Mouse (Mus musculus) retina, postnatal 1 day (tissue): Measurements from ENCODE around the gene Gm20388.

Source experiments
- DNase-seq: peaks from one replicate; pipeline ENCODE4 v3.0.0-alpha.2; 2012

Gm20388 gene

DNA sequence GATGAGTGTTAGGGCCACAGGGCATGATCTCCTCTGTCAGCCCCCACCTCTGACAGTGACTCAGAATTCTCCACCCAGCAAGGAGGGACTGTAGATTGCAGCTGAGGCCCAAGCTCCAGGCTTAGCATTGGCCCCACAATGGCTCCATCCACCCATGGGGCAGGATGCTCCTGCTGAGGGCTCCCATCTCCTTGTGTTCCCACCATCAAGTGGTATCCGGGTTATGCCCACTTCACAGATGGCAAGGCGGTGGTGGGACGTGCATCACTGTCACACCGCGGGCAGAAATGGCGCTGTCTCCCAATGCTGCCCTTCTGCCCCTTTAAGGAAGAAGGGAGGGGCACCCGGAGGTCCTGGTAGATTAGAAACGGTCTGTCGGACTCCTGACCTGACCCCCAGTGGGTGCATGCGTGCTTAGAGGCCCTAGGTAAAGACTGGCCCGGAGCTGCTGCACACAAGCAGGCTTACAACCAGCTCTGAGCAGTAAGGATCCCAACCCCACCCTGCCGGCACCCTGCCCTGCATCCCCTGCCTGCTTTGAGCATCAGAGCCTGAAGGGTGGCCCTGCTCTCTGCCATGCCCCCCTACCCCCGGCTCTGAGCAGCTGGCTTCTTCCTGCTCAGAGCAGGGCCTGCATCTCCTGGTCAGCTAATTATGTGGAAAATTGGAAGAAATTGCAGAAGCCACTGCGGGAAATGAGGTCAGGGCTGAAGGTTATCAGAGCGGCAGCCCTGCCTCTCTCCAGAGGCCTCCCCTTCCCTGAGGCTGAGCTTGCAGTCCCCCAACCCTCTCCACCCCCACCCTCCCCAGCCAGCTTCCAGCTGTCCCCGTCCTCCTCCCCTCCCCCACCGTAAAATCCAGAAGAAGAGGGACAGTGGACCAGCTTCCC lies 384.6 kb downstream of the Gm20388 start:
- DNase-seq, result peak; percentile 94

DNA sequence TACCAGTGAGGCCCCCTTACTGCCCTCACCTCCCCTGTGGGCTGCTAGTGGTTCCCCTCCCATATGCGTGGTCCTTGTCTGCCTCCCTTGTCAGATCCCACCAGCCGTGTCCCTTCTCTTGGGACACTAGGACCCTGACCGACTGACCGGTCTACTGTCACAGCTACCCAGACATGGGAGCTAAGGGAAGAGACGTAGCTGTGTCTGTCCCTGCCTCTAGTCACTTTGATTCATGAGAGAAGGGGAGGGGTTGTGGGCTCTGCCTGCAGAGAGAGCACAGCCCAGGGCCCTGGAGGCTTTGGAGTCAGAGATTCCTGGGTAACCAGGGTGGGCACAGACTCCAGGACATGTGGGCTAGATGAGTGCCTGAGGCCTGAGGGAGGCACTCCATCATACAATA lies 386.4 kb downstream of the Gm20388 start:
- no peak for DNase-seq

DNA sequence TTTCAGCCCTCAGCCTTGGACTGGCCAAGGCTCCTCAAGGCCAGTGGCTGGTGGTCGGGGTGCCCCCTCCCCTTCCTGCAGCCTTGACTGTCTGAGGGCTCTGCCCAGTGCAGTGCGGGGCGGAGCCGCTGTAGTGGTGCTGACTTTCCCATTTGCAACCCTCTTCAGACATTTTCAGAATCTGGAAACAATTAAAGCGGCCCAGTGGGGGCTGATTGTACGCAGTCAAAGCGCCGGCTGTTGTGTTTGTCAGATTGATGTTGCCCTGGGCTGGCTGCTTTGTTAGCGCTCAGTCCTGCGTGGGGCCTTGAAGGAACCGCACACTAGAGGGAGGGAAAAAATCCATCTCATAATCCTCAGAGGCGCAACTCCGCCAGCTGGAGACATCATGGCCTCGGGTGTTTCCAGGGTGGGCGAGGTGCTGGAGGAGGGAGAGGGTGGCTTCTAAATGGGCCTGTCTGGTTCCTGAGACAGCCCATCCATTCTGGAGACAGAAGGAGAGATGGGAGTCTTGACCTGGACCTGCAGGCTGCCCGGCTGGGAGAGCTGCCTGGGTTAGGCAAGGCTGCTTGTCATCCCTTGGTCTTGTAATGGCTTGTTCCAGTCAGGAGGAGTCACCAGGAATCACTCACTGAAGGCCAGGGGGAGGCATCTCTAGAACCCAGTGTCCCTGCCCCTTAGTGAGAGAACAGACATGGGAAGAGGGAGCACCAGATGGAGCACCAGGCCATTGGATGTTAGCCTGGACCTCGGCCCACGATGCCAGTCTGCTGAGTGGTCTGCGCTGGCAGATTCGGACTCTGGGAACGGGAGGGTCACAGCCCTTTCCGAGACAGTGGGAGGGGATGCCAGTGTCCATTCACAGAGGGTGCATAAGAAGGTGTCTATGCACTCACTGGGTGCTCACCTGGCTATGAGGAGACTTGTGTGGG lies 388.2 kb downstream of the Gm20388 start:
- DNase-seq, result peak; percentile 76

- DNase-seq, result peak; percentile 85
These were observed 390.0 kb downstream of the Gm20388 start for GRCm38 (mm10) chr8:120300601-120301141.

DNA sequence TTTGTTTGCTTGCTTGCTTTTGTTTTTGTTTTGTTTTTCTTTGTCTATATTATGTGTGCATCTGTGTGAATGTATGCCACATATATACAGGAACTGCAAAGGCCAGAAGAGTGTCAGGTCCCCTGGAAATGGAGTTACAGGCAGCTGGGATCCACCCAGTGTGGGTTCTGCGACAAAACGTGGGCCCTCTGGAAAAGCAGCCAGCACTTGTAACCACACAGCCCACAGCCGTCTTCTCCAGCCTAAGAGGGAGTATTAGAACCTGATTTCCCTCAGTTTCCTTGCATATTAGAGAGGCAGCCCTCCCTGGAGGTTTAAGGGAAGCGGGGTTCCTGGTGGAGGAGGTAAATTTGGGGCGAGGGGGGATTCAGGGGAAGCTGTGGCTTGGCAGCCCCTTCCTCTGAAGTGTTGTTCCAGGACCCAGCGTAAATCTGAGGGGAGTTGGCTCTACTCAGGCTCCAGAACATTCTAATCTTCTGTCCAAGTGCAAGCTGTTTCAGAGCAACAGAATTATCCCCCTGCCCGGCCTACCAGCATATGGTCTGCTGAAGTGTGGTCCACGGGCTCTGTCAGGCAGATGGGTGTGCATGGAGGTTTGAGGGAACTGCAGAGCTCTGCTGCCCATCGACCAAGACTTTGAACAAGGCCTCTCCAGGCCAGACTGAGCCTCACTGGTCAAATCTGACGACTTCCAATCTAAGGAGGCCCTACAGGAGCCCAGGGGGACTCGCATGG lies 392.5 kb downstream of the Gm20388 start:
- peak; percentile 50 for DNase-seq

DNA sequence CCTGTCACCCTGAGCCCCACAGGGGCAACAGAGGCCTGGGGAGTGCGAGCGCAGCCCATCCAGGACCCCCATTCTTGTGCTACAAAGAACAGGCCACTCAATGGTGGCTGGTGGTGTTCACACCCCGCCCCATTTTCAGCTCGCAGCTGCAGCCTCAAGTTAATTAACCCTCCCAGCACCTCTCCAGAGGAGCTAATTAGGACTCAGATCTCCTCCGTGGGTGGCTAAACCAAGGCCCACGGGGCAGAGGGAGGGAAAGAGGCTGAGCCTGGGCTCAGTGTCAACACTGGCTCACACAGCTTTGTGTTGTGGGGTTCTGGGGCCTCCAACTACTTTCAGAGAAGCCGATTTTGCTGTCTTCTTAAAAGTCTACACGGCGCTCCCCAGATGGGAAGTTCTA lies 393.5 kb downstream of the Gm20388 start:
- DNase-seq, result peak; percentile 91

- peak; percentile 82 for DNase-seq
These were observed 395.3 kb downstream of the Gm20388 start for GRCm38 (mm10) chr8:120305800-120306385.

- DNase-seq, result peak; percentile 82
These were observed 396.5 kb downstream of the Gm20388 start for GRCm38 (mm10) chr8:120307103-120307502.

- no peak for DNase-seq
These were observed 396.9 kb downstream of the Gm20388 start for GRCm38 (mm10) chr8:120307528-120307927.

DNA sequence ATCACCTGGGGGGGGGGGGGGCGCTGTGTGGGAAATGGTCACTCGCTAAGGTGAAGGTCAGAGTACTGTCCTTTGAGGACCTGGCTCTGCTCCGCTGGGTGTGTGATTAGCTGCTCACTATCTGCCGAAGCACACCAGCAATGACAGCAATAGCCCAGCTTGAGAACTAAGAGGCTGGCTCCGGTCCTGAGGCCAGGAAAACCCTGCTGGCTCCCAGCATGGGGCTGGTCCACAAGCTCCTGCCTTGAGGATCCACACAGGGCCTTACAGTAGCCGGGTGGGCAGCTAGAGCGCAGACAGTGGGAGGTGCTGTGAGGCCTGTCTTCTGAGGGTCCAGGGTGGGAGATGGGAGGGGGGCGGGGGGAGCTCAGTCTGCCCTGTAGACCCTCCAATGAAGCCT lies 397.5 kb downstream of the Gm20388 start:
- DNase-seq, result peak; percentile 34

GRCm38 (mm10) chr8:120308553-120308952 lies 397.9 kb downstream of the Gm20388 start:
- DNase-seq, result peak; percentile 37

DNA sequence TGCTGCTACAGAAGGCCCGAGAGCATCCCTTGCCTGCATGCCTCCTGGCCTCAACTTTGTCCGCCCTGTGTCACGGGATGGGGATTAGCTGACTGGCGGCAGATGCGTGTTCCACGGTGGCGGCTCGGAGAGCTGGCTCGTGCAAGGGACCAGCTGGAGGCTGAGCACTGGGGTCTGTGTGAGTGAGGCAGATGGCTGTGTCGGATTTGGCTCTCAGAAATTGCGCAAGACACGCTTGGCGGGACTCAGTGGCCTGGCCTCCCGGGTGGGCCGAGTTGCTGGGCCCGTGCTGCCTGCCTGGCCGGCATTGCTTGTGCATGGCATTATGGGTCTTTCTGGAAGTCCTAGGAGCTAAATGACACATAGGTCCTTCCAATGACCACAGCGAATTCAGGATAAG lies 398.7 kb downstream of the Gm20388 start:
- DNase-seq, result peak; percentile 94

- no peak for DNase-seq
These were observed 399.4 kb downstream of the Gm20388 start for GRCm38 (mm10) chr8:120310063-120310462.

- no peak for DNase-seq
These were observed 401.8 kb downstream of the Gm20388 start for GRCm38 (mm10) chr8:120312452-120312851.

GRCm38 (mm10) chr8:120313674-120314073 lies 403.0 kb downstream of the Gm20388 start:
- no peak for DNase-seq

DNA sequence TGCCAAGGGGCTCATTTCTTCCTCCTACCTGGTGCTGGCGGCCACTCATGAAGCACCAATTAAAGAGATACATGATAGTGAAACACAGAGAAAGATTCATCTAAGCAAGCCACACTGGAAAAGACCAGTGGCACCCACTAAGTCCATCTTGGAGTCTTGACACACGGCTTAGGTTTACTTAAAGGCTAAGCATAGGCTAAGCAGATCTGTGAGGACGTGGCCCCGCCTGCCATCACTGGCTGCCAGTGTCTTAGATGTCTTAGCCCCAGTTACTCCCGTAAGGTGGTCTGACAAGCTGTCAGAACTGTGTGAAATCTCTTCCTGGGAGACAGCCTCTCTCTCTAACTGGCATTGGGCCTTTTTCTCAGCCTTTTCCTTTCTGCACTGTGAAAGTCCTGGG lies 404.3 kb downstream of the Gm20388 start:
- DNase-seq, result peak; percentile 71

DNA sequence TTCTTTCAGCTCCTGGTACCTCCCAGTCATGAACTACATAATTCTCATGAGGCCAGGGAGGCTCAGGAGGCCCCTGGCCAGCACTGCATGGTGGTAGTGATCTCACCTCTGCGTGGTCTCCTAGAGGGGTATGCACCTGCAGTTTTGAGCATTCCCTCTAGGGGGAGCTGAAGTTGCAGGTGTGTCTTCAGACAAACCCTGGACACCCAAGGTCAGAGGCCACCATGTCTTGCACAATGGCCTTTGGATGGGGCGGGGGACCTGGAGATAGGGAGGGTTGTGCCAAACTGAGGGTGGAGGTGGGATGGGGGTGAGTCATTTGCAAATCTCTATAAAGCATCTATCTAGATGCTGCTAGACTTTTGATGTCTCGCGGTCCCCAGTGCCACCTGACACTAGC lies 405.0 kb downstream of the Gm20388 start:
- peak; percentile 37 for DNase-seq

GRCm38 (mm10) chr8:120316707-120317106 lies 406.1 kb downstream of the Gm20388 start:
- DNase-seq, result no peak

DNA sequence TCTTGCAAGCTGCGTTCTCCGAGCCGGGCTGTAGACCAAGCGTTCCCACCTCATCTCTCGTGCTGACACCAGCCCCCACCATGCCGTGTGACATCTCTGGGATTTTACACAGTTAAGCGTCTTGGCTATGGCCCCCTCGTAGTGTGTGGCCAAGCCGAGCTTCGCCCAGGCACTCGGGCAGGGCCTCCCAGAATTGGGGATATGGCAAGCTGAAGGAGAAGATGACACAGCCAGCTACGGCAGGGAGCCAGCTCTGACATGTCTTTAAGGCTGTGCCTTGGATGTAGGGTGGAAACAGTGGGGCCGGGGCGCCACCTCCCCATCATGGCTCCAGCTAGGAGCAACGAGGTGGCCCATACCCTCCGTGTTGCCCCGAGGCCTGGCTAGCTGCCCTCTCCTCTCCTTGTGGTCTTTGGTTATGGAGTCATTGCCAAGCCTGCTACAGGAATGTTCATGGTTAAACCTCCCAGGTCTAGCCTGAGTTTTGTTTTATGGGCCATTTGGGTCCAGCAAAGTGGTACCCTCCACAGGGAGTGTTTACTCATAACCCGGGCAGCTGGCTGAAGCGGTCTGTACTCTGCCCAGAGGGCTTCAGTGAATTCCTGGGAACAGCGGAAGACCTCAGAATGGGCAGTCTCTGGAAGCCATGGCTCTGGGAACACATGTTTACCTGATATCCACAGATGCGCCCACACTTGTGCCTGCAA lies 406.6 kb downstream of the Gm20388 start:
- no peak for DNase-seq

DNA sequence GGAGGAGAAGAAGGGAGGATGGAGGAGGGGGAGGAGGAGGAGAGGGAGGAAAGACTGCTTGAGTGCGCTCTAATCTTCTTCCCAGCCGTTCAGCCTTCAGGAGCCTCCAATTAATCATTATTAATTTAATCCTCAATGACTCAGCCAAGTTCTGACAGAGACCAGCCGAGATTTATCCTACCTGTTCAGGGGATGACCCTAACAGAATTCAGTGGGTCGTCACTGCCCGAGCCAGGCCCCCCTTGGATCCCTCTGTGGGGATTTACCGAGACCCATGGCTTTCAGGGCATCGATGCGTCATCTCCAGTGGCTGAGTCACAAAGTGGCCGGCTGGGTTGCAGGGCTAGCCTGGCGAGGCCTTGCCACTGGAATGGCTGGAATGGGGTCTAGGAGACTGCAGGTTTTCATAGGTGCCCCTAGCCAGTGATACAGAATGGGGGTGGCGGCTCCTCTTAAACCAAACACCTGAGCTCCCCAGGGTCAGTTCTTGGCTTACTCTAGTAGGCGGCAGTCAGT lies 407.9 kb downstream of the Gm20388 start:
- peak; percentile 57 for DNase-seq

DNA sequence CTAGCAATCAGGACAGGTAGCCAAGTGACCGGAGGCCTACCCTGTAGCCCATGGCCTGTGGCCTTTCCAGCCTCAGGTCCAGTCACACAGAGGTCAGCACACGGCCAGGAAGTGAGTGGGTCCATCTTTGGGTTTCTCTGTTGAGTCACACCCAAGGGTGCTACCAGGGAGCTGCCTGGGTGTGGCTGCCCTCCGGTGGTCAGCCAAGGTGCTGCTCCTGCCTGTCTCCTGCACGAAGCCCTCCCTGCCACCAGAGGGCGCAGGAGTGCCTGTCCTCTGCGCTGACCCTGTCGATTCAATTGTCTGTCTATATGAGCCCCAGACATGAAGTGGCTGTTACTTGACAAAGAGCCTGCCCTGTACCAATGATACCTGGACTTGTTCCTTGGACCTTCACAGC lies 408.8 kb downstream of the Gm20388 start:
- peak; percentile 87 for DNase-seq
